Mouse (Mus musculus) bone marrow, adult 2 months (tissue): Measurements from ENCODE around the gene Gm42674. TPM values are rescaled to one million over a fixed set of nuclear protein-coding genes. Genes with fewer than 3 reads are reported as not detected.

Source experiments
- H3K27ac ChIP-seq: fragments of 200-500 bp; 2 replicates; pipeline ENCODE4 v1.5.1; 2012; ENCODE audit warnings: low read depth, mild to moderate bottlenecking, control low read depth, inconsistent platforms, low read length; ENCODE audit not compliant: control insufficient read depth, poor library complexity, insufficient read depth
- H3K4me1 ChIP-seq: fragments of 200-500 bp; 2 replicates; pipeline ENCODE4 v1.6.1; 2011; ENCODE audit warnings: low read length; ENCODE audit not compliant: control insufficient read depth, insufficient read depth
- H3K4me3 ChIP-seq: fragments of 200-500 bp; replicated peaks from 2 replicates; pipeline ENCODE3; 2011; ENCODE audit warnings: mild to moderate bottlenecking, low read depth, low read length, control low read depth; ENCODE audit not compliant: control insufficient read depth
- CTCF ChIP-seq: fragments of 200-500 bp; IDR thresholded peaks from 2 replicates; pipeline ENCODE4 v1.5.1; 2011; ENCODE audit warnings: low read length, control low read depth; ENCODE audit not compliant: control insufficient read depth, insufficient read depth
- POLR2A ChIP-seq: fragments of 200-500 bp; IDR thresholded peaks from 2 replicates; pipeline ENCODE4 v1.6.1; 2011; ENCODE audit warnings: low read depth, mild to moderate bottlenecking, control low read depth, low read length, borderline replicate concordance; ENCODE audit not compliant: control insufficient read depth
- WGBS: fragments of 180-500 bp; shearing (Covaris S2); methylation state at CpG from one replicate; pipeline ENCODE4 v1.1.7; 2018; 5-methylcytosine and 5-hydroxymethylcytosine counted together
- polyA plus RNA-seq: library from polyadenylated mRNA; stranded (reverse); fragments of >200 nt; gene quantifications from 2 replicates; pipeline ENCODE4 v1.2.4, GENCODE M21; 2011; ENCODE audit warnings: low replicate concordance; ENCODE audit not compliant: missing spikeins, insufficient read depth, insufficient read length

Gm42674 gene
- polyA plus RNA-seq, 1 experiment: not detected

DNA sequence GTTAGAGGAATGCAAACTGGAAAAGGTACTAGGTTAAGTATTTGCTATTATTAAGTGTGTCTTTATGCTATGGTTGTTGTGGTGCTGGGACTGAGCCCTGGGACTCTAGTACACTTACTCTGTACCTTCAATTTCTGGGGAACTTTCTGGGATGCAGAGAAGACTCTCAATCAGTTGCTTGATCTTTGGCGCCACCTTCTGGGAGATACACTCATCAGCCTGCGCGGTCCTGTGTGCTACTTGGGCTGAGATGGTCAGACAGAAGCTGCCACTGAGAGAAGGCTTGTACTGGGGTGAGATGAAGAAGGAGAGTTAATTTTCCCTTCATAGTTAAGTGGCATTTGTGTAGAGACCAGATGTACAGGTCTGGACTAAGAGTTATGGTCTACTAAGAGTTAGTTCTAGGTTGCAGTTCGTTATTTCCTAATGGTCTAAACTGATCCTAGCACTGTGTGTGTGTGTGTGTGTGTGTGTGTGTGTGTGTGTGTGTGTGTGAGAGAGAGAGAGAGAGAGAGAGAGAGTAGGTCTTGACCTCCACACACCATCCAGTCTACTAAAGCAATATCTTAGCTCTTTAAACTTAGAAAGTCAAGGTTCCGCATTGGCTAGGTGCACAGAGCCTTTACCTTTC is 51.3 kb downstream of the Gm42674 start:
- Histone ChIP-seq H3K4me3 (no peak overlapping the region), H3K4me1 (no peaks in the 10 kb centered on the region; the same call in 1 of the 2 replicates), H3K27ac (no peak overlapping the region)
- 36% methylated on average over 5 of the region's 5 CpGs for WGBS
- TF ChIP-seq CTCF (peak; percentile 71), POLR2A (no peak)

DNA sequence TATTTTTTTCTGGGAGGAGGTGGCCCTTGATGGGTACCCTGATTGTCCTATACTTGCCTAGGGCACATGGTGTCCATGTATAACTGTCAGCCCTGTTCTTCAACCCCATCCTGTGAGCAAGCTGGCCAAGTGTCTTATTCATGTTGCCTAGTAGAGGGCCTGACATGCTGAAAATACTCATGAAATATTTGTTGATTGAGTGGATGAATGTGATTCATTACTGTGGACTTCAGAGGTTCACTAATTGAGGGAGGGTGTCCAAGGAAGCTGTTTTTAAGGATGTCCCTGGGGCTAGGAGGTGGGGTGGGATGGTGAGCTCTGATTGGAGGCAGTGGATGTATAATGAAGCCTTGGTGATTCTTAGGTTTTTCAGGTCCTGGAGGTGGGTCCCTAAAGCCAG is 52.0 kb downstream of the Gm42674 start, which contains the start of gene S100a7a:
Gene S100a7a (plus strand): TSS at position 301 of the 400 bp plus-strand sequence.
- Histone ChIP-seq H3K27ac (no peak within 1 kb of the TSS), H3K4me1 (no peaks in the 10 kb centered on the region; the same call in 1 of the 2 replicates), H3K4me3 (no peak within 1 kb of the TSS)
- no peak for TF ChIP-seq POLR2A
- TF ChIP-seq CTCF: no peak

Other genes starting within 250 kb of the Gm42674 start
- gene Slc27a3, start 212.0 kb upstream of the Gm42674 start, polyA plus RNA-seq: 4.4 and 5.6 TPM in 2 replicates
- 7.1 and 21.2 TPM in 2 replicates for gene Ints3, start 168.3 kb upstream of the Gm42674 start, polyA plus RNA-seq
- gene Npr1, start 136.0 kb upstream of the Gm42674 start, polyA plus RNA-seq: 6.4 and 10.6 TPM in 2 replicates
- 85.2 and 110 TPM in 2 replicates for gene Ilf2, start 125.8 kb upstream of the Gm42674 start, polyA plus RNA-seq
- 14.8 and 22.4 TPM in 2 replicates for gene Snapin, start 110.9 kb upstream of the Gm42674 start, polyA plus RNA-seq
- gene Chtop, start 92.4 kb upstream of the Gm42674 start, polyA plus RNA-seq: 74.1 and 92.0 TPM in 2 replicates
- gene S100a1, start 87.5 kb upstream of the Gm42674 start, polyA plus RNA-seq: 33.5 and 34.4 TPM in 2 replicates
- 60.0 and 93.3 TPM in 2 replicates for gene S100a13, start 87.5 kb upstream of the Gm42674 start, polyA plus RNA-seq
- gene S100a14, start 75.0 kb upstream of the Gm42674 start, polyA plus RNA-seq: not detected in 2 replicates
- 10.9 and 17.1 TPM in 2 replicates for gene S100a16, start 64.7 kb upstream of the Gm42674 start, polyA plus RNA-seq
- not detected in 2 replicates for gene S100a3, start 41.3 kb upstream of the Gm42674 start, polyA plus RNA-seq
- not detected in 2 replicates for gene S100a2, start 11.7 kb upstream of the Gm42674 start, polyA plus RNA-seq
- gene S100a4, start 1.9 kb downstream of the Gm42674 start, polyA plus RNA-seq: 71.4 and 238 TPM in 2 replicates
- gene S100a5, start 6.6 kb downstream of the Gm42674 start, polyA plus RNA-seq: not detected in 2 replicates
- 391 and 969 TPM in 2 replicates for gene S100a6, start 11.0 kb downstream of the Gm42674 start, polyA plus RNA-seq
- 1.0 TPM in 1 of 2 replicates, not detected in the other for gene S100a7a, start 52.1 kb downstream of the Gm42674 start, polyA plus RNA-seq
- 4,508 and 18,334 TPM in 2 replicates for gene S100a8, start 67.1 kb downstream of the Gm42674 start, polyA plus RNA-seq
- 8,678 and 25,400 TPM in 2 replicates for gene S100a9, start 93.8 kb downstream of the Gm42674 start, polyA plus RNA-seq
- gene Pglyrp4, start 125.0 kb downstream of the Gm42674 start, polyA plus RNA-seq: not detected in 2 replicates
- gene Gm5849, start 176.0 kb downstream of the Gm42674 start, polyA plus RNA-seq: not detected in 2 replicates